Mouse (Mus musculus) C2C12 (cell line): Measurements from ENCODE around the gene Slc6a9.

Source experiments
- CEBPB ChIP-seq: IDR thresholded peaks from one replicate; pipeline ENCODE4 v1.6.1; 2011; ENCODE audit warnings: low read depth, mild to moderate bottlenecking, control low read depth, moderate library complexity
- CTCF ChIP-seq: IDR thresholded peaks from one replicate; pipeline ENCODE4 v1.5.1; 2011; ENCODE audit not compliant: control insufficient read depth, insufficient read depth, insufficient read length
- FOSL1 ChIP-seq: IDR thresholded peaks from one replicate; pipeline ENCODE4 v1.8.0; 2011; ENCODE audit warnings: mild to moderate bottlenecking, low read length; ENCODE audit not compliant: poor library complexity, insufficient read depth, severe bottlenecking
- MAX ChIP-seq: IDR thresholded peaks from one replicate; pipeline ENCODE4 v1.6.1; 2011; ENCODE audit warnings: mild to moderate bottlenecking, control low read depth
- MYOD1 ChIP-seq: IDR thresholded peaks from one replicate; pipeline ENCODE4 v1.6.1; 2011; ENCODE audit warnings: low read depth; ENCODE audit not compliant: control insufficient read depth, insufficient read length
- MYOG ChIP-seq: IDR thresholded peaks from one replicate; pipeline ENCODE4 v1.6.1; 2011; ENCODE audit not compliant: control insufficient read depth, insufficient read length; ENCODE audit errors: extremely low read depth
- USF1 ChIP-seq: IDR thresholded peaks from one replicate; pipeline ENCODE4 v1.6.1; 2011; ENCODE audit warnings: low read depth, mild to moderate bottlenecking, control low read depth, moderate library complexity

GRCm38 (mm10) chr4:117921358-117921757 is 87.1 kb downstream of the Slc6a9 start:
- no peak for TF ChIP-seq MAX
- no peak for TF ChIP-seq CTCF
- no peak for TF ChIP-seq MYOG
- no peak for TF ChIP-seq MYOD1
- no peak for TF ChIP-seq USF1
- TF ChIP-seq FOSL1, result no peak
- no peak for TF ChIP-seq CEBPB
